Mouse (Mus musculus) heart, postnatal 0 days (tissue): Measurements from ENCODE around the gene Olfr726. TPM values are rescaled to one million over a fixed set of nuclear protein-coding genes. Genes with fewer than 3 reads are reported as not detected.

ENCODE experiments used
- ATAC-seq: fragments of 200-750 bp; cut with Nextera tagmentation; 2 replicates; pipeline ENCODE4 v1.8.0; 2017; ENCODE audit warnings: low read depth, moderate number of reproducible peaks, moderate library complexity; ENCODE audit not compliant: insufficient read depth
- DNase-seq: peaks from one replicate; pipeline ENCODE4 v3.0.0-alpha.2; 2016; ENCODE audit warnings: low spot score
- H3K27ac ChIP-seq: fragments of 300-500 bp; sonication (generic); 2 replicates; pipeline ENCODE4 v1.5.1; 2014; ENCODE audit warnings: low read depth, mild to moderate bottlenecking
- H3K27me3 ChIP-seq: fragments of 300-500 bp; sonication (generic); 2 replicates; pipeline ENCODE4 v1.6.1; 2014; ENCODE audit warnings: low read length, mixed read lengths; ENCODE audit not compliant: control insufficient read depth, insufficient read depth
- H3K36me3 ChIP-seq: fragments of 300-500 bp; sonication (generic); replicated peaks from 2 replicates; pipeline ENCODE4 v1.6.1; 2014; ENCODE audit warnings: low read length, mixed read lengths; ENCODE audit not compliant: control insufficient read depth, insufficient read depth
- H3K4me1 ChIP-seq: fragments of 300-500 bp; sonication (generic); 2 replicates; pipeline ENCODE4 v1.6.1; 2014; ENCODE audit warnings: antibody characterized with exemption; ENCODE audit not compliant: control insufficient read depth, insufficient read depth
- H3K4me2 ChIP-seq: fragments of 300-500 bp; sonication (generic); 2 replicates; pipeline ENCODE4 v1.6.1; 2014; ENCODE audit warnings: low read depth, mild to moderate bottlenecking, low read length, moderate library complexity
- H3K4me3 ChIP-seq: fragments of 300-500 bp; sonication (generic); 2 replicates; pipeline ENCODE4 v1.5.1; 2014; ENCODE audit warnings: low read depth, low read length
- H3K9ac ChIP-seq: fragments of 300-500 bp; sonication (generic); replicated peaks from 2 replicates; pipeline ENCODE4 v1.6.1; 2014; ENCODE audit warnings: low read depth, low read length, mixed read lengths
- H3K9me3 ChIP-seq: fragments of 300-500 bp; sonication (generic); replicated peaks from 2 replicates; pipeline ENCODE4 v1.6.1; 2016; ENCODE audit warnings: low read length; ENCODE audit not compliant: control insufficient read depth
- CTCF ChIP-seq: IDR thresholded peaks from 2 replicates; pipeline ENCODE4 v1.5.1; 2016; ENCODE audit warnings: antibody characterized with exemption, control low read depth, low read depth
- EP300 ChIP-seq: IDR thresholded peaks from 2 replicates; pipeline ENCODE4 v1.6.1; 2016; ENCODE audit warnings: antibody characterized with exemption, low read depth
- WGBS: fragments of 180-500 bp; shearing (Covaris S2); extraction: QIAGEN DNeasy Blood & Tissue Kit; methylation state at CpG from one replicate; pipeline ENCODE4 v1.1.7; 2014; 5-methylcytosine and 5-hydroxymethylcytosine counted together
- polyA plus RNA-seq: library from polyadenylated mRNA; unstranded; fragments of >200 nt; fragmentation: Nextera tagmentation; extraction: Ambion mirVana; gene quantifications from 2 replicates; pipeline ENCODE4 v1.2.1, GENCODE M21; 2015
- total RNA-seq: library from RNA; depleted of rRNA; stranded (reverse); fragments of >200 nt; gene quantifications from 2 replicates; pipeline ENCODE4 v1.2.3, GENCODE M21; 2014; ENCODE audit warnings: low replicate concordance; rRNA removed

The Olfr726 gene
- not detected in 2 replicates for total RNA-seq
- not detected in 2 replicates for polyA plus RNA-seq

- TF ChIP-seq CTCF (no peak), EP300 (no peak)
- H3K27me3 ChIP-seq = no peaks in the 10 kb centered on the region
- H3K4me2 ChIP-seq = no peak within 1 kb of the TSS
- no peak within 1 kb of the TSS for H3K4me3 ChIP-seq
- no peaks in the 10 kb centered on the region for H3K9me3 ChIP-seq
- no peaks in the 10 kb centered on the region for H3K36me3 ChIP-seq
- 43% methylated on average over 1 of the region's 1 CpGs for WGBS
- H3K9ac ChIP-seq = no peak within 1 kb of the TSS
- ATAC-seq = no peak
- H3K27ac ChIP-seq = no peak within 1 kb of the TSS
- H3K4me1 ChIP-seq = no peaks in the 10 kb centered on the region
- no peak for DNase-seq
Observed at GRCm38 (mm10) chr14:50090853-50091252, at the start of gene Olfr726. TSS of gene Olfr726 (minus strand) at chr14:50090953.

DNA sequence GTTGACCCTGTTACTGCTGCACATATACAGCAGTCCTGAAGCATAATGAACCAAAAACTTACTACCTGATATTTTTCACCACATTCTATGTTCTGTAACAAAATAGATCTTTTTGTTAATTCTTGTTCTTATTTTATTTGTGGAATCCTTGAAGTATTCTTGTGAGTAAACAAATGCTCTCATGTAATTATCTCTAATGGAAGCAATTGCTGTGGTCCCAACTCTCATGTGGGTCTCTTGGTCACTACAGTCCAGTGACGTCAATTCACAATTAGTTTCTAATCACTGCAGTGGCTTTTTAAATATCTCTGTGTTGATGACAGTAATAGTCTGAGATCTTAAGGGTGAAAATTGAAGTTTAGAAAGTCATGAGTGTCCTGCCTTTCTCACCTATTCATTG is 32.1 kb upstream of the Olfr726 start, which contains the start of gene Olfr727:
Gene Olfr727, plus strand, starts transcription at position 301 of the 400 bp plus-strand sequence.
- Histone ChIP-seq H3K4me1 (no peaks in the 10 kb centered on the region), H3K9me3 (no peaks in the 10 kb centered on the region), H3K4me2 (no peak within 1 kb of the TSS), H3K36me3 (no peaks in the 10 kb centered on the region), H3K27me3 (no peaks in the 10 kb centered on the region), H3K27ac (no peak within 1 kb of the TSS), H3K9ac (no peak within 1 kb of the TSS), H3K4me3 (no peak within 1 kb of the TSS)
- WGBS = 66% methylated on average over 1 of the region's 1 CpGs
- no peak for DNase-seq
- TF ChIP-seq CTCF (no peak), EP300 (no peak)
- no peak for ATAC-seq

- ATAC-seq (peak; percentile 32; the same call in 1 of the 2 replicates), DNase-seq (no peak)
- Histone ChIP-seq H3K9me3 (no peaks in the 10 kb centered on the region), H3K4me2 (peak overlapping the region; percentile 99), H3K27me3 (no peaks in the 10 kb centered on the region), H3K36me3 (no peaks in the 10 kb centered on the region), H3K4me3 (peak overlapping the region; percentile 74), H3K27ac (no peak overlapping the region), H3K9ac (no peak overlapping the region), H3K4me1 (no peaks in the 10 kb centered on the region)
- 1% methylated on average over 4 of the region's 4 CpGs for WGBS
- no peak for TF ChIP-seq CTCF
- no peak for TF ChIP-seq EP300
Observed at GRCm38 (mm10) chr14:50062733-50063104, 28.0 kb downstream of the Olfr726 start.

GRCm38 (mm10) chr14:50061955-50062732 is 28.6 kb downstream of the Olfr726 start:
- H3K27me3 ChIP-seq = no peaks in the 10 kb centered on the region
- peak overlapping the region; percentile 99 for H3K4me2 ChIP-seq
- H3K4me1 ChIP-seq = no peaks in the 10 kb centered on the region
- H3K9me3 ChIP-seq = no peaks in the 10 kb centered on the region
- peak; percentile 94 for ATAC-seq
- peak overlapping the region; percentile 48 for H3K9ac ChIP-seq
- TF ChIP-seq EP300 (no peak), CTCF (peak; percentile 52)
- WGBS = 2% methylated on average over 52 of the region's 52 CpGs
- peak; percentile 73 for DNase-seq
- no peaks in the 10 kb centered on the region for H3K36me3 ChIP-seq
- H3K27ac ChIP-seq = peak overlapping the region; percentile 35; the same call in 1 of the 2 replicates
- H3K4me3 ChIP-seq = peak overlapping the region; percentile 74

DNA sequence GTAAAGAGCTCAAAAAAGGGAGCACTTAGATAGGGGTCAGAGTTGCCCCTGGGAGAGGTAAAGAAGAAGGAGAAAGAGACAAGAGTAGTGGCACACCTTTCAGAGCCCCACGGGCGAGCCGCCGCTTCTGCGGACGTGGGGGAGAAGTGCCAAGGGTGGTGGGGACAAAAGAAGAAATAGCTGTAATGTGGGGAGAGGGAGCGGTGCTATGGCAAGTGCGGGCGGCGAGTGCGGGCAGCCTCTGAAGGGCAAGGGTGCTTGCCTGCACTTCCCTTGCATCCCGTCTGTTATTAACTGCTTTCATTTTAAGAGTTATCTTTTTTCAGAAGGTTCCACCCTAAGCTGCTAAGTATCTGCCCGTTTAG is 29.2 kb downstream of the Olfr726 start:
- ATAC-seq = no peak
- no peak overlapping the region for H3K27ac ChIP-seq
- H3K9ac ChIP-seq = no peak overlapping the region

More for the DNA sequence above, 29.2 kb downstream of the Olfr726 start:
- TF ChIP-seq CTCF (no peak), EP300 (no peak)
- no peak for DNase-seq
- 0% methylated on average over 10 of the region's 13 CpGs for WGBS
- Histone ChIP-seq H3K4me1 (no peaks in the 10 kb centered on the region), H3K4me2 (peak overlapping the region; percentile 99), H3K27me3 (no peaks in the 10 kb centered on the region), H3K36me3 (no peaks in the 10 kb centered on the region), H3K9me3 (no peaks in the 10 kb centered on the region), H3K4me3 (peak overlapping the region; percentile 74)
